Mouse (Mus musculus) monocyte, adult 2 months (primary cell): Measurements from ENCODE around the gene Stfa2.
"Not testable (repeated sequence)": the region's sequence is repeated elsewhere in the genome, so short reads cannot be mapped to it uniquely, and the experiment has no call there.

Experiments
- DNase-seq, 2 experiments: peaks; one replicate each; pipeline ENCODE4 v3.0.0; 2022; ENCODE audit warnings: low spot score in 2 of 2, low read depth in 1 of 2

The Stfa2 gene

GRCm38 (mm10) chr16:36408357-36408756 lies at the start of gene Stfa2:
Gene Stfa2 (minus strand): TSS chr16:36408457.
- DNase-seq, result no peak

DNA sequence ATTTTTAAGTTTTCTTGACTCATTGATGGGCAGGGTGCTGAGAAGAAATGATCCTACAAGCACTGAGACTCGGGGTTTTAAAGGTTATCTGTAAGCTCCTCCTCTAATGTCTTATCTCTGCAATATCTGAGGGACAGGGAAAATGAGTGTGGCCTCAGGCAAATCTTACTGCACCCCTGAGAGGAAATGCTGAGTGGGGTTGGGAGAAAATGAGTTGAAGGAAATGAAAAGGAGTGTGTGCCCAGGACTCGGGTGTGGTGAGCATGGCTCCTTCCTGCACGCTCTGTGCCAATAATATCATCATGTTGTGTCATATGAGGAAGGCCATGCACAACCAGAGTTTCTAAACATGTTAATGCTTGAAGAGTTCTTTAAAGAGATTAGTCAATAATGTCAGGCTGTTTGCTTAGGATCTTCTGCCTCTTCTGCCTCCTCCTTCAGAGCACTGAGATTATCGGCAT lies 47.1 kb upstream of the Stfa2 start, which contains the start of gene Stfa3:
Gene Stfa3 (minus strand): TSS at position 51 of the 461 bp plus-strand sequence.
- no peak for DNase-seq

GRCm38 (mm10) chr16:36420979-36421378 lies 12.7 kb upstream of the Stfa2 start:
- not testable (repeated sequence) for DNase-seq

DNA sequence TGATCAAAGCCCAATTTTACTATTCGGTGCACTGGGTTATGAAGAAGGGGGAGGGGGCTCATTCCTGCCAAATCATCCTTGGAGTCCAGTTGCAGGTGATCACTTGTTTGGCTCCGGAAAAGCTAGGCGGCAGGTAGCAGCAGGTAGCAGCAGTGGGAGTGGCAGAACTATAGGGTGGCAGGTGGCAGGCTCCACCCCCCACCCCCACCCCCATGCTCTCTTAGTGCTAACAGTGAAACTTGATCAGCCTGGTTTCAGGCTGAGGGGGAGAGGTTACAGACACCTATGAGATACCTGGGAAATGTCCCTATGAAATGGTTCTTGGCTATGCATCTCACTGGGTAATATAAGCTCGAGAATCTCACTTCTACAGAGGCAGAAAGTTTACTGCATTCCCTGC lies 19.2 kb downstream of the Stfa2 start:
- DNase-seq, result no peak

DNA sequence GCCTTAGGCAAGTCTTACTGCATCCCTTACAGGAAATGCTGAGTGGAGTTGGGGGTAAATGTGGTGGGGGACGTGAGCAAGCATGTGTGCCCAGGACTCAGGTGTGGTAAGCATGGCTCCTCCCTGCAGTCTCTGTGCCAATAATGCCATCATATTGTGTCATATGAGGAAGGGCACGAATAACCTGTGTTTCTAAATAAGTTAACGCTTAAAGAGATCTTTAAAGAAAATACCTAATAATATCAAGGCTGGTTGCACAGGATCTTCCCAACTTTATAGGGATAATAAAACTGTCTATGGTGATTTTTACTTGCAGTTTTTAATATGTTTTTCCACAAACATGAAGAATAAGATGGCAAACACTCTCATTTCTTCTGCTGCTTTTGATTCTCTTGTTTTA lies 40.6 kb downstream of the Stfa2 start, which contains the start of gene BC100530:
Gene BC100530 (minus strand): TSS at position 101 of the 400 bp plus-strand sequence.
- not testable (repeated sequence) for DNase-seq
